In genomic region chr6:85391803-85392202, GRCm38 (mm10) we compare ENCODE assay signal across 9 mouse cellular contexts. TPM values are rescaled to one million over a fixed set of nuclear protein-coding genes. Genes with fewer than 3 reads are reported as not detected.
DNase-seq lines count a peak whose midpoint lies in the region; ATAC-seq and TF ChIP-seq lines count a peak whose summit lies in the region.
"Had no signal": no experiment of that assay in that cellular context is flagged by ENCODE, and none has a peak within 500 bp of the region (broad histone marks: within the 10 kb centered on the region; RNA-seq: fewer than 3 reads in every experiment).

No protein-coding gene starts in this region.

- peak; percentile 76 to 85 for DNase-seq in heart, postnatal 10 days
- no peak for DNase-seq in heart, embryonic 10.5 days (ENCODE audit: low spot score)
- peak; percentile 67 for DNase-seq in forelimb bud, embryonic 11.5 days (ENCODE audit: low read depth, low spot score)
- DNase-seq in layer of hippocampus, adult 2 months (ENCODE audit: low spot score in 2 of 2): peak; percentile 24 to 63
- peak; percentile 71 for DNase-seq in mesoderm, embryonic 11.5 days (ENCODE audit: low read depth, low spot score)
- DNase-seq in thymus, postnatal 25 days: peak; percentile 58

- no peaks in the 10 kb centered on the region for H3K9me3 ChIP-seq in heart, embryonic 10.5 days
- H3K9me3 ChIP-seq: embryonic facial prominence, embryonic 12.5 days had no signal

- no peak for TF ChIP-seq POLR2A in bone marrow macrophage, adult 2 months (IDR thresholded peaks at IDR 0.05; ENCODE audit: borderline replicate concordance, low read depth, low read length)

- TF ChIP-seq CTCF in bone marrow macrophage, adult 2 months (IDR thresholded peaks at IDR 0.05; ENCODE audit: low read depth, low read length): peak; percentile 47; the same call in 1 of the 2 replicates
- peak; percentile 82 for TF ChIP-seq CTCF in layer of hippocampus, adult 2 months (conservative IDR thresholded peaks at IDR 0.05)

- 33% methylated on average over 6 of the region's 7 CpGs for WGBS in heart, embryonic 10.5 days

- no peaks in the 10 kb centered on the region for H3K4me1 ChIP-seq in heart, embryonic 10.5 days
- no peaks in the 10 kb centered on the region for H3K4me1 ChIP-seq in bone marrow macrophage, adult 2 months (ENCODE audit: control insufficient read depth, insufficient read depth, low read length)
- H3K4me1 ChIP-seq: embryonic facial prominence, embryonic 12.5 days had no signal

- peak; percentile 60 for ATAC-seq in CD4-positive, CD25-positive, alpha-beta regulatory T cell, adult 4 months

- intact Hi-C loops in heart, postnatal 10 days (cut with DNase I): loop anchor here (1.0 to 5.0 kb wide), 3 partner anchors 46 to 230 kb away; no protein-coding TSS in a partner anchor

- H3K27me3 ChIP-seq in heart, embryonic 10.5 days (ENCODE audit: insufficient read depth, poor library complexity, severe bottlenecking): peaks cover 26% of the 10 kb centered on the region
- H3K27me3 ChIP-seq: embryonic facial prominence, embryonic 12.5 days had no signal

- H3K36me3 ChIP-seq in heart, embryonic 10.5 days: no peaks in the 10 kb centered on the region
- H3K36me3 ChIP-seq: embryonic facial prominence, embryonic 12.5 days had no signal

- no peak overlapping the region for H3K4me3 ChIP-seq in heart, embryonic 10.5 days
- no peak overlapping the region for H3K4me3 ChIP-seq in bone marrow macrophage, adult 2 months (ENCODE audit: insufficient read depth, low read length)
- H3K4me3 ChIP-seq in layer of hippocampus, adult 2 months: no peak overlapping the region
- H3K4me3 ChIP-seq: embryonic facial prominence, embryonic 12.5 days had no signal

- no peak overlapping the region for H3K27ac ChIP-seq in heart, embryonic 10.5 days
- no peak overlapping the region for H3K27ac ChIP-seq in bone marrow macrophage, adult 2 months (ENCODE audit: insufficient read depth, low read depth, low read length)
- no peak overlapping the region for H3K27ac ChIP-seq in layer of hippocampus, adult 2 months
- H3K27ac ChIP-seq: embryonic facial prominence, embryonic 12.5 days had no signal

RNA-seq across cellular contexts. Expression of gene Rab11fip5, which starts 17.4 kb away (rescaled TPM):
- total RNA-seq in heart, postnatal 10 days (2021): 10 to 100 TPM; 65.4 to 73.1 TPM
- polyA plus RNA-seq in heart, embryonic 10.5 days (2016; fragmentation: Nextera tagmentation; extraction: Ambion mirVana): 9.0 and 23.0 TPM in 2 replicates
- polyA plus RNA-seq in CD4-positive, CD25-positive, alpha-beta regulatory T cell, adult 4 months (2017; shearing (Covaris generic)): under 1 TPM; 0.14 to 0.42 TPM
- polyA plus RNA-seq in bone marrow macrophage, adult 2 months (2012; ENCODE audit: insufficient read depth, insufficient read length, missing spikeins): 145 and 160 TPM in 2 replicates
- total RNA-seq in layer of hippocampus, adult 2 months (2021): 10 to 100 TPM; 55.1 to 58.2 TPM

RNA-seq across cellular contexts. Expression of gene Noto, which starts 31.9 kb away (rescaled TPM):
- total RNA-seq in heart, postnatal 10 days (2021): not detected
- polyA plus RNA-seq in heart, embryonic 10.5 days (2016; fragmentation: Nextera tagmentation; extraction: Ambion mirVana): not detected in 2 replicates
- not detected for polyA plus RNA-seq in CD4-positive, CD25-positive, alpha-beta regulatory T cell, adult 4 months (2017; shearing (Covaris generic))
- polyA plus RNA-seq in bone marrow macrophage, adult 2 months (2012; ENCODE audit: insufficient read depth, insufficient read length, missing spikeins): not detected in 2 replicates
- total RNA-seq in layer of hippocampus, adult 2 months (2021): not detected
- polyA plus RNA-seq: embryonic facial prominence, embryonic 12.5 days had no signal

RNA-seq across cellular contexts. Expression of gene Smyd5, which starts 40.0 kb away (rescaled TPM):
- 10 to 100 TPM; 11.1 to 12.5 TPM for total RNA-seq in heart, postnatal 10 days (2021)
- 64.4 and 81.8 TPM in 2 replicates for polyA plus RNA-seq in heart, embryonic 10.5 days (2016; fragmentation: Nextera tagmentation; extraction: Ambion mirVana)
- polyA plus RNA-seq in CD4-positive, CD25-positive, alpha-beta regulatory T cell, adult 4 months (2017; shearing (Covaris generic)): 10 to 100 TPM; 23.2 to 45.4 TPM
- 7.4 and 9.1 TPM in 2 replicates for polyA plus RNA-seq in bone marrow macrophage, adult 2 months (2012; ENCODE audit: insufficient read depth, insufficient read length, missing spikeins)
- total RNA-seq in layer of hippocampus, adult 2 months (2021): 10 to 100 TPM; 45.4 to 46.0 TPM

RNA-seq across cellular contexts. Expression of gene Sfxn5, which starts 58.6 kb away (rescaled TPM):
- 1 to 10 TPM; 3.1 to 6.0 TPM for total RNA-seq in heart, postnatal 10 days (2021)
- polyA plus RNA-seq in heart, embryonic 10.5 days (2016; fragmentation: Nextera tagmentation; extraction: Ambion mirVana): 4.5 and 5.8 TPM in 2 replicates
- polyA plus RNA-seq in CD4-positive, CD25-positive, alpha-beta regulatory T cell, adult 4 months (2017; shearing (Covaris generic)): 1 to 10 TPM; 2.9 to 3.1 TPM
- polyA plus RNA-seq in bone marrow macrophage, adult 2 months (2012; ENCODE audit: insufficient read depth, insufficient read length, missing spikeins): 14.2 and 15.2 TPM in 2 replicates
- 100 to 1,000 TPM; 167 to 175 TPM for total RNA-seq in layer of hippocampus, adult 2 months (2021)

RNA-seq across cellular contexts. Expression of gene Cct7, which starts 59.5 kb away (rescaled TPM):
- total RNA-seq in heart, postnatal 10 days (2021): 100 to 1,000 TPM; 160 to 172 TPM
- 563 and 665 TPM in 2 replicates for polyA plus RNA-seq in heart, embryonic 10.5 days (2016; fragmentation: Nextera tagmentation; extraction: Ambion mirVana)
- 100 to 1,000 TPM; 315 to 339 TPM for polyA plus RNA-seq in CD4-positive, CD25-positive, alpha-beta regulatory T cell, adult 4 months (2017; shearing (Covaris generic))
- 89.3 and 96.7 TPM in 2 replicates for polyA plus RNA-seq in bone marrow macrophage, adult 2 months (2012; ENCODE audit: insufficient read depth, insufficient read length, missing spikeins)
- 100 to 1,000 TPM; 212 to 216 TPM for total RNA-seq in layer of hippocampus, adult 2 months (2021)
